Mouse (Mus musculus): Measurements from ENCODE around the gene Zic4.

The Zic4 gene

DNA sequence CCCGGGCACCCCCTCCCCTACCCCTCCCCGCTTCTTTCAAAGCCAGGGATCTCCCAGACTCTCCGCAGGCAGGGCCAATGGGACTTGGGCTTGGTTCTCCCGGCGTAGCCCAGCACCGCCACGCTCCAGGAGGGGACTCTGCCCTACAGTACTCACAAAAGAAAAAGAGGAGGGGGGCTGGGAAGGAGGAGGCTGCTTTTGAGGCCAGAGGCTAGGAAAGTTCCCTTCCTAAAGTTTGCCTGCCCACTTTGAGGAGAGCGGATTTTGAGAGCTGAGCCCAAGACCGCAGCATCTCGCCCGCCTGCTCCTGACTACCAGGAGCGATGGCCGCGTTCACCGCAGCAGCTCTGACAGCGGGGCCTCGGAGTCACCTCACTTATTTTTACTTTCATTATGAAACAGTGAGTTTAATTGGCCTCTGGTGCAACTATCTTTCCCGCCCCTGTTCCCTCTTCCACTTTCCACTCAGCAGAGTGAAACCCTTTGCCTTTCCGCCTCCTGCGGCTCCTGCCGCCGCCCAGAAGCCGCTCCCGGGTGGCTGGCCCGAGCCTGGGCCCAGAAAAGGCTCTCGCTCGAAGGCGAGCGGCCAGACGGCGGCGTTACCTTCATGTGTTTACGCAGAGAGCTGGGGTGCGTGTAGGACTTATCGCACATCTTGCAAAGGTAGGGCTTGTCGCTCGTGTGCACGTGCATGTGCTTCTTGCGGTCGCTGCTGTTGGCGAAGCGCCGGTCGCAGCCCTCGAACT, at the start of gene Zic4:
Zic4 (plus strand) TSS at position 558 of the 746 bp plus-strand sequence.
- DNase-seq (ENCODE audit: low spot score): no peak

DNA sequence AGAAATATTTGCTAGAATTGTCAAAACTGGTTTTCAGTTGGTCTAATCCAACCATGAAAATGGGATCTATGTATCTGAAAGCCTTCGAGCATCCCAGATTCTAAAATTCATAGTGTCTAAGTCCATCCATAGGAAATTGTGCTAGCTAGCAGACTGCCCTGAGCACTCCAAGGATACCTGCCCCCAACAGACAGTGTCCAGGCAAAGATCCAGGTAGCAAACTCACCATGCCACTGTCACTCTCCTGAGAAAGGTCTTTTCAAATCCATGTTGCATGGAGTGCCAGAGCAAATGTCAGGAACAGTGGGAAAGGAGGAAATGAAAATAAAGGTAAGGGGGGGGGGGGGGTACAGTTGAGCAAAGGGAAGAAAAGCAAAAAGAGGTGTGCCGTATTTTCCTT, 14.6 kb upstream of the Zic4 start:
- no peak for DNase-seq (ENCODE audit: low spot score)

DNA sequence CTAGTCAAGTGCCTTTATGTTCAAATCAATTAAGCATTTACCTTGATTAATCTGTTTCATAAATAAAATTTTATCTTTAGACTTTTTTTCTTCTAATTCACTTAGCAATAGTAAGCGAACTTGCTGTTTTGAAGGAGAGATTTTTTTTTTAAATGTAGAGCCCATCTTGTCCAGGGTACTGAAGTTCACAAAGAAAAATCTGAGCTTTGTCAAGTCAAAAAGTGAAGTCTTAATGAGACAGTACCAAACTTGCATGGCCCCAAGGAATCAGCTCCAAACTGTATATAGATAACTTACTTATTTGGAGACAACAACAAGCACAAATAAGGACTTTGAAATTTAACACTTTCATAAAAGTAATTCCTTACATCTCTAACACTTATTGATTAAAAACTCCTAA, 13.5 kb upstream of the Zic4 start:
- DNase-seq (ENCODE audit: low spot score): no peak

- no peak for DNase-seq (ENCODE audit: low spot score)
These were observed 11.9 kb upstream of the Zic4 start for GRCm38 (mm10) chr9:91350211-91350791.

- DNase-seq (ENCODE audit: low spot score): no peak
These were observed 11.3 kb upstream of the Zic4 start for GRCm38 (mm10) chr9:91350861-91351291.

GRCm38 (mm10) chr9:91351361-91351760, 10.9 kb upstream of the Zic4 start:
- no peak for DNase-seq (ENCODE audit: low spot score)

- no peak for DNase-seq (ENCODE audit: low spot score)
These were observed 10.2 kb upstream of the Zic4 start for GRCm38 (mm10) chr9:91351961-91352411.

DNA sequence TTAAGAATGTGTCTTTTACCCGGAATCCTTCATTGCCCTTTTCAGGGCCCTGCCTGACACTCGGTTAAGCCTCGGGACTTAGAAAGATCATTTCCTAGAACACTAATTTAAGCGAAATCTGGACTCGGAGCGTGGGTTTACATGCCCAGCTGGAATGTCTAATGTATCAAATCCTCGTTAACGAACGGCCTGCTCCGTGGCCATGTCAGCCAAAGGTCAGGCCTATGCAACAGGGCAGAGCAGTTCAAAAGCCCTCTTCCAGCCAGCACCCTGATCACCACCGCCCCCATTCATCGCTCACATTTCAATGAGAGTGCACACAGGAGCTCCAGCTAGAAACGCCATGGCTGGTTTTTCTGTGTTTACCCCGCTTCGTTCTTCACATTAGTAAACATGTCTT, 9.4 kb upstream of the Zic4 start:
- no peak for DNase-seq (ENCODE audit: low spot score)

- no peak for DNase-seq (ENCODE audit: low spot score)
These were observed 8.4 kb upstream of the Zic4 start for GRCm38 (mm10) chr9:91353551-91354433.

DNA sequence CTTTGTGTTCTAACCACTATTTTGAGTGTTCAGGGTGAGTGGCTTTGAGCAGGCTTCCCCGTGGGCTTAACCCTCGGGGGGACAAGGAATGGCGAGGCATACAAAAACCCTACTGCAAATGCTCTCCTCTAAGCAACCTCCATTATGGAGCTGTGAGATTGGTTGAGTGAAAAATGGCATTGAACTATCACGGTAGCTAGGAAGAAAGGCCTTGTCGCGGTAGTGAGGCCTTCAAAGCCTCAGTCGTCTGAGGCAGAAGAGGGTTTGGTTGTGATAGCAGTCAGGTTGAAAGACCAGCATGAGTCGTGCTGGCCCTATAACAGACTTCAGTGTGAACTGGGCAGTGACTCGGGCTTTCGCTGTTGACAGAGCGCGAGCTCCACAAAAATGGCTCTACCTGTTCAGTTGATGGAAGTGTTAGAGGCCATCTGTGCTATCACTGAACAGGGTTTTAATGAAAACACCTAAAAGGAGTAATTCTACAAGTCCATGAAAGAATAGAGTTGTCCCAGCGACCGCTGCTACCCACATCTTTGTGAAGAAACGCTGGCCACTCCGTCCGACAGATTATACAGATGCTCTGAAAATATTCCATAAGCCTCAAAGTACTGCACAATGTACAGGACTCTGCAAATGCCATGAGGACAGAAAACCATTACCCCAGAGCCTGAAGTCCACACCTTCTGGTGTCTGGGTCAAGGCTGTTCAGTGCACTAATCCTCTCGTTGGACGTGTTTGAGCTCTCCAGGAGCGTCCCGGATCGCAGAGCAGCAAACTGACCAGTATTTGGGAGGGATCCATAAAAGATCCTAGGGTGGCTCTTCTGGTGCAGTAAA, 7.6 kb upstream of the Zic4 start:
- DNase-seq (ENCODE audit: low spot score): no peak

DNA sequence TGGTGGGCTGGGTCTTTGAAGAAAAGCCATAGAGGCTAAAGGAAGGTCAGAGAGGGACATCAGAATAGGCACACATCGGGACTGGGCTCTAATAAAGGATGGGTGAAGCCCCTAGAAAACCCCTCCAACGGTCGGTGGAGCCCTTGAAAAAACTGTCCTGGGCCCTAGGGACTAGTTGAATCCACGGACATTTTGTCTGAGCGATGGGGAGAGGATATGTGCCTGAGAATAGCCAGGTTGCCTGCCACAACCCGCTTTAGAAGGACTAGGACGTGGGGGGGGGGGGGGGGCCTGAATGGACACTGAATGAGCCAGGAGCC, 7.0 kb upstream of the Zic4 start:
- DNase-seq (ENCODE audit: low spot score): no peak

GRCm38 (mm10) chr9:91355629-91356352, 6.4 kb upstream of the Zic4 start:
- no peak for DNase-seq (ENCODE audit: low spot score)

DNA sequence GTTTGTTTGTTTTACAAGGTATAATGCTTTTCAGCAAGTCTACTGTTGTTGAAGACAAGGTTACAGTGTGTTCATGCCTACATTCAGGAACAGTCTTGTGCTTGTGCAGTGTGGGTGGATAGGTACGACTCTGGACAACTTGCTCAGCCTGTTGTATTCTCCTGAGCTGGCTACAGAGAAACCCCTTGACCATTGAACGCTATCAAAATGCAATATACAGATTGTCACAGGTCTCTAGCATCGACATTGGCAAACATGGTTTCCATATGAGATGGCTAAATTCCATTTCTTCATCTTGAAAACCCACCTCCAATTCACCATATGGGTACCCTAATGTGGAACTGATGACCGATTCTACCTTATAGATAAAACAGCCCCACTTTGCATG, 5.9 kb upstream of the Zic4 start:
- DNase-seq (ENCODE audit: low spot score): no peak

- DNase-seq (ENCODE audit: low spot score): no peak
These were observed 4.9 kb upstream of the Zic4 start for GRCm38 (mm10) chr9:91357321-91357720.

- DNase-seq (ENCODE audit: low spot score): no peak
These were observed 3.1 kb upstream of the Zic4 start for GRCm38 (mm10) chr9:91358851-91359687.

DNA sequence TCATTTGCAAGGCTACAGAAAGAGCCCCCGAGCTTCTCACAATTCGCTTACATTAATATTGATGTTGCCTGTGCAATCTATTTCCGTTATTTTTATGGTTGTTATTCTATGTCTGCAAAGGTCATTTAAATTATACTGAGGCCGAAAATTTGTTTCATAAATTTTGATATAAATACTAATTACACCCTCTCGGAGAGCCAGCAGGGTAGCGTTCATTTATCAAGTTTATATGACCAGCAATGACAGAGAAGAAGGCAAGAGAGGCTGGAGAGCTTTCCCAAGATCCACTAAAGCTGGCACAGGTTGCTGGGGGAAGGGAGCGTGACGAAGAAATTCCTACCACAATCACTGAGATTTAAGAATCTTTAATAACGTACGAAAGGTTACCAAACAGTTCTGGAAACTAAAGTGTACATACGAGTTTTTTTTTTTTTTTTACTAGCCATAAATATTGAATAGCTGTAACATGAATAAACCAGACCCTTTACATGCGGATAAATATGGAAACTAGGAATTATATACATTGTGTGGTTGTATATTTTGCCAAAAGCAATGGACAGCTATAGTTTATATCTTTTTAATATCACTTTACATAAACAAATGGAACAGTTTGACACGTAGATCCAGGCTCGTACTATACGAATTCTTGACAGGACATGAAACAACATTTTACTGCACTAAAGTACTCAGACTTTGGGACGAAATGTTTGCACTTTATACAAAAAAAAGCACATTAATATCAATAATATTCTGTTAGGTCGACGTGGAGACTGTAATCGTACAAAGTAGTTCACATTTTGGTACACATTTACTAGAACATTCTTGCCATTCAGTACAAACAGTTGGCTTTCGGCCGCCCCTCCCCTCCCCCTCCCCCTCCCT, 1.8 kb upstream of the Zic4 start:
- DNase-seq (ENCODE audit: low spot score): no peak

DNA sequence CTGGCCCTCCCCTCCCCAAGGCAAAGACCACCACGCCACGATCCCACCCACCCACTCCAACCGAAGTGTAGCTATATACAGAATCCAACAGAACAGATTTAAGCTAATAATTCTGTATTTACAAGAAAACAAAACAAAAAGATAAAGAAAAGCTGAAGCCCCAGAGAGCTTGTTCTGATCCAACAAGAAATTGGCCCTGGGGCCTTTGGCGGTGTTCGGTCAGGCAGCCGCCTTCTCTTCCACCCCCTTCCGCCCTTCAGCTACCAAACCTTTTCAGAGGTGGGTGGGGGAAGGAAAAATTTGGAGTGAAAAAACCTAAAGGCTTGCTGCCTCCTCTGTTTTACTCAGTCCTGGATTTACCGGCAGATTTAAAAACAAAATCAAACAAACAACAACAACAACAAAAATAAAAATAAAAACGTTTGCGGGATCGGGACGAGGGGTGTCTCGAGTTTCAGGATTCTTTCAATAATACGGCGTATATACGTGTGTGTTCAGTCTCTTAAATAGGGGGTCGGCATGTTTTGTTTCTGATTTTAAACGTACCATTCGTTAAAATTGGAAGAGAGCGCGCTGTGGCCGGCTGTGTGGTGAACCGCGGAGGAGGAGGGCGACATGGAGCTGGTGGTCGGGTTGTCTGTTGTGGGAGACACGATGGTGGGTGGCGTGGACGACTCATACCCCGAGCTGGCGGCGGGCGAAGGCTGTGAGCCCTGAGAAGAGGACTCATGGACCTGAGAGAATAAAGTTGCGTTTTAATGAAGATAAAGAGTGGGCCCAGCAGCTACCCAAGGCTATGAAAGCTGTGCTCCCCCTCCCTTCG, 969 bp upstream of the Zic4 start:
- no peak for DNase-seq (ENCODE audit: low spot score)

- no peak for DNase-seq (ENCODE audit: low spot score)
These were observed 958 bp downstream of the Zic4 start for GRCm38 (mm10) chr9:91363011-91363730.
